Mouse (Mus musculus) kidney, embryonic 15.5 days (tissue): ENCODE measurements around the gene Ndufb5. TPM values are rescaled to one million over a fixed set of nuclear protein-coding genes. Genes with fewer than 3 reads are reported as not detected.

Source experiments
- polyA plus RNA-seq: library from polyadenylated mRNA; unstranded; fragments of >200 nt; fragmentation: Nextera tagmentation; extraction: Ambion mirVana; gene quantifications from 2 replicates; pipeline ENCODE4 v1.2.1, GENCODE M21; 2015

The Ndufb5 gene
- polyA plus RNA-seq, 1 experiment from 2014 or later, result 325 TPM

Other genes with a start within 250 kb of the Ndufb5 start
- 0.13 TPM in 1 of 2 replicates, not detected in the other for gene Kcnmb3, start 244.8 kb upstream of the Ndufb5 start, polyA plus RNA-seq
- 32.8 and 36.1 TPM in 2 replicates for gene Zfp639, start 226.7 kb upstream of the Ndufb5 start, polyA plus RNA-seq
- gene Mfn1, start 207.5 kb upstream of the Ndufb5 start, polyA plus RNA-seq, result 32.3 and 33.4 TPM in 2 replicates
- gene Gnb4, start 120.4 kb upstream of the Ndufb5 start, polyA plus RNA-seq, result 51.0 and 54.4 TPM in 2 replicates
- 186 and 188 TPM in 2 replicates for gene Actl6a, start 30.7 kb upstream of the Ndufb5 start, polyA plus RNA-seq
- gene Mrpl47, start 615 bp downstream of the Ndufb5 start, polyA plus RNA-seq, result 39.8 and 40.1 TPM in 2 replicates
- 4.6 and 4.9 TPM in 2 replicates for gene Usp13, start 80.6 kb downstream of the Ndufb5 start, polyA plus RNA-seq